Mouse (Mus musculus): ENCODE data around the gene Atp5c1. TPM values are rescaled to one million over a fixed set of nuclear protein-coding genes. Genes with fewer than 3 reads are reported as not detected.

Atp5c1 gene
- polyA plus RNA-seq, 1 experiment, result 178 TPM

- TF ChIP-seq CTCF (IDR thresholded peaks at IDR 0.05; ENCODE audit: control insufficient read depth, insufficient read depth, insufficient replicate concordance, low read depth, low read length), result no peak
- TF ChIP-seq POLR2A (IDR thresholded peaks at IDR 0.05; ENCODE audit: control insufficient read depth, low read depth, low read length), result no peak
Measured at GRCm38 (mm10) chr2:10050878-10051277, 29.4 kb downstream of the Atp5c1 start.

GRCm38 (mm10) chr2:10049456-10049855, 30.9 kb downstream of the Atp5c1 start:
- Histone ChIP-seq H3K4me1 (ENCODE audit: control insufficient read depth, insufficient read depth, low read length) (no peaks in the 10 kb centered on the region; the same call in none of the 2 replicates), H3K4me3 (ENCODE audit: control insufficient read depth, low read depth, low read length) (peak overlapping the region; percentile 96), H3K27ac (ENCODE audit: control insufficient read depth, insufficient read depth, low read depth, low read length) (no peak overlapping the region), H3K36me3 (ENCODE audit: control insufficient read depth, insufficient read depth, low read length) (no peaks in the 10 kb centered on the region), H3K27me3 (ENCODE audit: control insufficient read depth, insufficient read depth, low read length) (no peaks in the 10 kb centered on the region)
- no peak for TF ChIP-seq POLR2A (IDR thresholded peaks at IDR 0.05; ENCODE audit: control insufficient read depth, low read depth, low read length)
- no peak for TF ChIP-seq CTCF (IDR thresholded peaks at IDR 0.05; ENCODE audit: control insufficient read depth, insufficient read depth, insufficient replicate concordance, low read depth, low read length)

More at GRCm38 (mm10) chr2:10050878-10051277, 29.4 kb downstream of the Atp5c1 start:
- Histone ChIP-seq H3K4me3 (ENCODE audit: control insufficient read depth, low read depth, low read length) (no peak overlapping the region), H3K4me1 (ENCODE audit: control insufficient read depth, insufficient read depth, low read length) (no peaks in the 10 kb centered on the region; the same call in none of the 2 replicates), H3K27ac (ENCODE audit: control insufficient read depth, insufficient read depth, low read depth, low read length) (no peak overlapping the region), H3K36me3 (ENCODE audit: control insufficient read depth, insufficient read depth, low read length) (no peaks in the 10 kb centered on the region; the same call in 1 of the 2 replicates), H3K27me3 (ENCODE audit: control insufficient read depth, insufficient read depth, low read length) (no peaks in the 10 kb centered on the region)

GRCm38 (mm10) chr2:10048461-10048860, 31.8 kb downstream of the Atp5c1 start, which contains the start of gene Taf3:
Gene Taf3, minus strand, starts transcription at chr2:10048596.
- TF ChIP-seq POLR2A (IDR thresholded peaks at IDR 0.05; ENCODE audit: control insufficient read depth, low read depth, low read length) (peak; percentile 86), CTCF (IDR thresholded peaks at IDR 0.05; ENCODE audit: control insufficient read depth, insufficient read depth, insufficient replicate concordance, low read depth, low read length) (0 out of 2 replicates have a peak, but pooled peaks have one; percentile 5)
- no peaks in the 10 kb centered on the region; the same call in none of the 2 replicates for H3K4me1 ChIP-seq (ENCODE audit: control insufficient read depth, insufficient read depth, low read length)
- H3K27me3 ChIP-seq (ENCODE audit: control insufficient read depth, insufficient read depth, low read length), result no peaks in the 10 kb centered on the region
- peak within 1 kb of the TSS; percentile 96 for H3K4me3 ChIP-seq (ENCODE audit: control insufficient read depth, low read depth, low read length)
- H3K36me3 ChIP-seq (ENCODE audit: control insufficient read depth, insufficient read depth, low read length), result no peaks in the 10 kb centered on the region
- H3K27ac ChIP-seq (ENCODE audit: control insufficient read depth, insufficient read depth, low read depth, low read length), result peak within 1 kb of the TSS; percentile 49

DNA sequence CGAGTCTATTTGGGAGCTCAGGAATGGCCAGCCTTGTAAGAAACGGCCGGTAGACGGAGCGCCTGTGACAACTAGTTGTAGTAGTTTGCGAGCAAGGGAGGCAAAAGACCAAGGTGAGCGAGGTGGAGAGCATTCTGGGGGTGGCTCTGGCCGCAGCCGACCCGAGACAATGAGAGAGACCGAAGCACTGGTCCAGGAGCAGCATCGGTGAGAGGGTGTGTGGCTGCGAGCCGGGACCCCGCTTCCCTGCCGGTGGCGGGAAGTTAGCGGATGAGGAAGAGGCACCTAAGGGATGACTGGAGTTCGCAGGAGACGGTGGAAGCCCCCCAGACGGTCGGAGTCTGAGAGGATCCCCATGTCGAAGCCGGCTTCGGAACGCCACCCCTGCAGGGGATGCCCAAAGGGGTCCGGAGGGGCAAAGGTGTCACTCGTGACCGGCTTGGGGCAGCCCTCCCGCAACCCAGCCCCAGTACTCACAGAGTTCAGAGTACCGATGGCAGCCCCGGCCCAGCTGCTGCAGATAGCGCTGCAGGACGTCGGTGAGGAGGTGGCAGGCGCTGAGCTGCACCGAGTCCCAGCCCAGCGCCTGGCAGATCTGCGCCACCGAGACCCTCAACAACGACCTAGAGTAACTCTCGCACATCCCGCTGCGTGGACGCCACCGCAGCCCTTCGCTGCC, 32.4 kb downstream of the Atp5c1 start:
- Histone ChIP-seq H3K36me3 (ENCODE audit: control insufficient read depth, insufficient read depth, low read length) (no peaks in the 10 kb centered on the region), H3K27me3 (ENCODE audit: control insufficient read depth, insufficient read depth, low read length) (no peaks in the 10 kb centered on the region), H3K4me1 (ENCODE audit: control insufficient read depth, insufficient read depth, low read length) (no peaks in the 10 kb centered on the region; the same call in none of the 2 replicates), H3K4me3 (ENCODE audit: control insufficient read depth, low read depth, low read length) (peak overlapping the region; percentile 96), H3K27ac (ENCODE audit: control insufficient read depth, insufficient read depth, low read depth, low read length) (peak overlapping the region; percentile 19)
- TF ChIP-seq CTCF (IDR thresholded peaks at IDR 0.05; ENCODE audit: control insufficient read depth, insufficient read depth, insufficient replicate concordance, low read depth, low read length) (no peak), POLR2A (IDR thresholded peaks at IDR 0.05; ENCODE audit: control insufficient read depth, low read depth, low read length) (no peak)

GRCm38 (mm10) chr2:10034976-10035375, 45.3 kb downstream of the Atp5c1 start:
- peaks cover under 1% of the 10 kb centered on the region; the same call in 1 of the 2 replicates for H3K36me3 ChIP-seq (ENCODE audit: control insufficient read depth, insufficient read depth, low read length)
- H3K4me1 ChIP-seq (ENCODE audit: control insufficient read depth, insufficient read depth, low read length), result no peaks in the 10 kb centered on the region
- TF ChIP-seq POLR2A (IDR thresholded peaks at IDR 0.05; ENCODE audit: control insufficient read depth, low read depth, low read length) (no peak), CTCF (IDR thresholded peaks at IDR 0.05; ENCODE audit: control insufficient read depth, insufficient read depth, insufficient replicate concordance, low read depth, low read length) (no peak)
- H3K4me3 ChIP-seq (ENCODE audit: control insufficient read depth, low read depth, low read length), result no peak overlapping the region
- H3K27ac ChIP-seq (ENCODE audit: control insufficient read depth, insufficient read depth, low read depth, low read length), result no peak overlapping the region
- no peaks in the 10 kb centered on the region for H3K27me3 ChIP-seq (ENCODE audit: control insufficient read depth, insufficient read depth, low read length)

GRCm38 (mm10) chr2:10033684-10034083, 46.6 kb downstream of the Atp5c1 start:
- TF ChIP-seq POLR2A (IDR thresholded peaks at IDR 0.05; ENCODE audit: control insufficient read depth, low read depth, low read length) (no peak), CTCF (IDR thresholded peaks at IDR 0.05; ENCODE audit: control insufficient read depth, insufficient read depth, insufficient replicate concordance, low read depth, low read length) (no peak)
- Histone ChIP-seq H3K27me3 (ENCODE audit: control insufficient read depth, insufficient read depth, low read length) (no peaks in the 10 kb centered on the region), H3K36me3 (ENCODE audit: control insufficient read depth, insufficient read depth, low read length) (no peaks in the 10 kb centered on the region), H3K27ac (ENCODE audit: control insufficient read depth, insufficient read depth, low read depth, low read length) (no peak overlapping the region), H3K4me3 (ENCODE audit: control insufficient read depth, low read depth, low read length) (no peak overlapping the region), H3K4me1 (ENCODE audit: control insufficient read depth, insufficient read depth, low read length) (no peaks in the 10 kb centered on the region)

GRCm38 (mm10) chr2:10029755-10030154, 50.6 kb downstream of the Atp5c1 start:
- TF ChIP-seq POLR2A (IDR thresholded peaks at IDR 0.05; ENCODE audit: control insufficient read depth, low read depth, low read length) (no peak), CTCF (IDR thresholded peaks at IDR 0.05; ENCODE audit: control insufficient read depth, insufficient read depth, insufficient replicate concordance, low read depth, low read length) (no peak)
- Histone ChIP-seq H3K27me3 (ENCODE audit: control insufficient read depth, insufficient read depth, low read length) (no peaks in the 10 kb centered on the region), H3K27ac (ENCODE audit: control insufficient read depth, insufficient read depth, low read depth, low read length) (no peak overlapping the region)

More at GRCm38 (mm10) chr2:10029755-10030154, 50.6 kb downstream of the Atp5c1 start:
- no peaks in the 10 kb centered on the region for H3K4me1 ChIP-seq (ENCODE audit: control insufficient read depth, insufficient read depth, low read length)
- no peaks in the 10 kb centered on the region for H3K36me3 ChIP-seq (ENCODE audit: control insufficient read depth, insufficient read depth, low read length)
- H3K4me3 ChIP-seq (ENCODE audit: control insufficient read depth, low read depth, low read length), result no peak overlapping the region
